Mouse (Mus musculus) kidney, embryonic 15.5 days (tissue): ENCODE measurements at regions not wholly inside any gene's neighbourhood (a gene's known extent, or its start where the extent isn't known, plus 50 kb on each side); places are given as distances from the start of the nearest gene placed in this dataset.

Source experiments
- ATAC-seq: fragments of 200-750 bp; cut with Nextera tagmentation; replicated peaks from 2 replicates; pipeline ENCODE4 v1.8.0; 2017; ENCODE audit warnings: moderate TSS enrichment; ENCODE audit not compliant: low FRiP score
- H3K27ac ChIP-seq: fragments of 300-500 bp; sonication (generic); 2 replicates; pipeline ENCODE4 v1.5.1; 2015; ENCODE audit warnings: mild to moderate bottlenecking, inconsistent platforms
- H3K27me3 ChIP-seq: fragments of 300-500 bp; sonication (generic); 2 replicates; pipeline ENCODE4 v1.6.1; 2015; ENCODE audit warnings: inconsistent platforms
- H3K36me3 ChIP-seq: fragments of 300-500 bp; sonication (generic); 2 replicates; pipeline ENCODE4 v1.6.1; 2015; ENCODE audit warnings: inconsistent platforms
- H3K4me1 ChIP-seq: fragments of 300-500 bp; sonication (generic); 2 replicates; pipeline ENCODE4 v1.6.1; 2015; ENCODE audit warnings: inconsistent platforms
- H3K4me2 ChIP-seq: fragments of 300-500 bp; sonication (generic); 2 replicates; pipeline ENCODE4 v1.6.1; 2015; ENCODE audit warnings: moderate library complexity, mild to moderate bottlenecking, inconsistent platforms
- H3K4me3 ChIP-seq: fragments of 300-500 bp; sonication (generic); replicated peaks from 2 replicates; pipeline ENCODE4 v1.5.1; 2015; ENCODE audit warnings: mild to moderate bottlenecking, inconsistent platforms
- H3K9ac ChIP-seq: fragments of 300-500 bp; sonication (generic); 2 replicates; pipeline ENCODE4 v1.6.1; 2015; ENCODE audit warnings: mild to moderate bottlenecking, inconsistent platforms
- H3K9me3 ChIP-seq: fragments of 300-500 bp; sonication (generic); replicated peaks from 2 replicates; pipeline ENCODE4 v1.6.1; 2016; ENCODE audit warnings: inconsistent platforms
- WGBS: fragments of 180-500 bp; shearing (Covaris S2); methylation state at CpG from one replicate; pipeline ENCODE4 v1.1.7; 2015; ENCODE audit warnings: mixed read lengths; 5-methylcytosine and 5-hydroxymethylcytosine counted together

- 87% methylated on average over 1 of the region's 1 CpGs for WGBS
- H3K9me3 ChIP-seq, result no peaks in the 10 kb centered on the region
- H3K9ac ChIP-seq, result no peak overlapping the region
- H3K4me3 ChIP-seq, result no peak overlapping the region
- H3K4me1 ChIP-seq, result no peaks in the 10 kb centered on the region
- H3K27ac ChIP-seq, result no peak overlapping the region
- H3K4me2 ChIP-seq, result no peak overlapping the region
- H3K36me3 ChIP-seq, result no peaks in the 10 kb centered on the region
- ATAC-seq, result no peak
- no peaks in the 10 kb centered on the region for H3K27me3 ChIP-seq
These were observed 301.8 kb upstream of the Rnf219 start for GRCm38 (mm10) chr14:104824224-104824623.

DNA sequence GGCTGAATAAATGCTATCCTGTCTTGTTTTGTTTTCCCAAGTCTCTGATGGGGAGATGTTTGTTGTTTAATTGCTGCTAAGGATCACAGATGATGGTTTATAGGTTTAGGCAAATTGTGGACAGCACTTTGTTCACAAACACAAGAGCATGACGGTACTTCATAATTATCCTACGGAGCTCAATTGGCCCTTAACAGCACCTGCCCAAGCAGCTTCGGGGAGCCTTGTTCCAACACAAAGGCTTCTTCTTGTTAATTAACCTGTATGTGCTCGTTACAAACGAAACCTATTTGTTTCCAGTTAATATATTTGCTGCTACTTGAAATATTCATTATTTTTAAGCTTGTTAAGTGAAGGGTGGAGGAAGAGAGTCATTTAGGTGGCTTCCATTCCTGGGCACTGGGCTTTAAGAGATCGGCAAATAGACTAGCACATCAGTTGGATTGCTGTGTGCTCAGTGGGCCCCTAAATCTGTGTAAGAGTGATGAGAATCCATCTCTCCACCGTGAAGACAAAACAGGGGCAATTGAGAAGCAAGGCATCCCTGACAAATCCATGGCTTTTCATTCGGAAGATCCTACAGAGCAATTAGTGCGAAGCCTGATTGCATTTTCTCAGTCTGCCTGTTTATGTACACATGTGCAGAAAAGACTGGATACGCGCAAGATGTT is 299.6 kb upstream of the Rnf219 start:
- no peak overlapping the region for H3K9ac ChIP-seq
- no peak overlapping the region for H3K4me2 ChIP-seq
- H3K4me3 ChIP-seq, result no peak overlapping the region
- H3K27me3 ChIP-seq, result no peaks in the 10 kb centered on the region
- ATAC-seq, result no peak
- no peak overlapping the region for H3K27ac ChIP-seq
- no peaks in the 10 kb centered on the region for H3K4me1 ChIP-seq
- H3K9me3 ChIP-seq, result no peaks in the 10 kb centered on the region
- 74% methylated on average over 11 of the region's 11 CpGs for WGBS
- H3K36me3 ChIP-seq, result no peaks in the 10 kb centered on the region

DNA sequence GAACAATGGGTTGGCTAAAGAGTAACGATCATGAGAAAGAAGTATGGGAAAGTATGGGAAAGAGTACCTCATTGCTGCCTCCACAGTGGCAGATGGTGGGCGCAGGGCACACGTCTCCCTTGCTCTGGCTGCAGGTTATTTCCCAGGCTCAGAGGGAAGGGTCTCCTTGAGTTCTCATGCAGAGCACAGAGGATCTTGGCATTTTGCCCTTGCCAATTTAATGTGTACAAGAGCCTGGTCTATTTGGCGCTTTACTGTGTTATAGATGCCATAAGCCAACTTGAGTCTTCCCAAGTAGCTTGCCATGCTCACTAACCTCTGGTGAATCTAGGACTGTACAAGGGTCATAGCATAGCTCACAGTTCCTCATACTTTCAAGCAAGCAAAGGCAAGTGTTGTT is 296.7 kb upstream of the Rnf219 start:
- WGBS, result 92% methylated on average over 4 of the region's 4 CpGs
- H3K27ac ChIP-seq, result no peak overlapping the region
- no peak overlapping the region for H3K4me2 ChIP-seq
- H3K4me1 ChIP-seq, result no peaks in the 10 kb centered on the region
- ATAC-seq, result no peak
- H3K4me3 ChIP-seq, result no peak overlapping the region
- H3K27me3 ChIP-seq, result peaks cover 3% of the 10 kb centered on the region; the same call in 1 of the 2 replicates
- H3K36me3 ChIP-seq, result no peaks in the 10 kb centered on the region
- no peak overlapping the region for H3K9ac ChIP-seq
- H3K9me3 ChIP-seq, result no peaks in the 10 kb centered on the region

- Histone ChIP-seq H3K4me1 (no peaks in the 10 kb centered on the region), H3K27me3 (peaks cover 3% of the 10 kb centered on the region; the same call in 1 of the 2 replicates), H3K9ac (no peak overlapping the region), H3K9me3 (no peaks in the 10 kb centered on the region), H3K36me3 (no peaks in the 10 kb centered on the region), H3K4me3 (no peak overlapping the region), H3K4me2 (no peak overlapping the region), H3K27ac (no peak overlapping the region)
- ATAC-seq, result no peak
- 27% methylated on average over 10 of the region's 10 CpGs for WGBS
These were observed 291.6 kb upstream of the Rnf219 start for GRCm38 (mm10) chr14:104813977-104814584.

GRCm38 (mm10) chr14:104812006-104812405 is 289.6 kb upstream of the Rnf219 start:
- Histone ChIP-seq H3K4me3 (no peak overlapping the region), H3K27me3 (peaks cover 3% of the 10 kb centered on the region; the same call in 1 of the 2 replicates), H3K36me3 (no peaks in the 10 kb centered on the region), H3K4me2 (no peak overlapping the region), H3K27ac (no peak overlapping the region), H3K9ac (no peak overlapping the region), H3K4me1 (no peaks in the 10 kb centered on the region), H3K9me3 (no peaks in the 10 kb centered on the region)
- 71% methylated on average over 4 of the region's 4 CpGs for WGBS
- ATAC-seq, result no peak

GRCm38 (mm10) chr14:104805332-104805731 is 282.9 kb upstream of the Rnf219 start:
- ATAC-seq, result no peak
- H3K9ac ChIP-seq, result no peak overlapping the region
- H3K27me3 ChIP-seq, result no peaks in the 10 kb centered on the region
- 92% methylated on average over 10 of the region's 10 CpGs for WGBS
- no peaks in the 10 kb centered on the region for H3K9me3 ChIP-seq
- H3K4me1 ChIP-seq, result no peaks in the 10 kb centered on the region
- no peak overlapping the region for H3K27ac ChIP-seq
- H3K4me3 ChIP-seq, result no peak overlapping the region
- no peak overlapping the region for H3K4me2 ChIP-seq
- no peaks in the 10 kb centered on the region for H3K36me3 ChIP-seq

GRCm38 (mm10) chr14:104796348-104796965 is 274.0 kb upstream of the Rnf219 start:
- no peak overlapping the region for H3K27ac ChIP-seq
- WGBS, result 41% methylated on average over 17 of the region's 17 CpGs
- no peaks in the 10 kb centered on the region for H3K9me3 ChIP-seq
- no peaks in the 10 kb centered on the region for H3K36me3 ChIP-seq
- H3K4me3 ChIP-seq, result no peak overlapping the region
- no peaks in the 10 kb centered on the region for H3K27me3 ChIP-seq
- ATAC-seq, result no peak
- no peak overlapping the region for H3K9ac ChIP-seq
- no peak overlapping the region for H3K4me2 ChIP-seq
- no peaks in the 10 kb centered on the region for H3K4me1 ChIP-seq

DNA sequence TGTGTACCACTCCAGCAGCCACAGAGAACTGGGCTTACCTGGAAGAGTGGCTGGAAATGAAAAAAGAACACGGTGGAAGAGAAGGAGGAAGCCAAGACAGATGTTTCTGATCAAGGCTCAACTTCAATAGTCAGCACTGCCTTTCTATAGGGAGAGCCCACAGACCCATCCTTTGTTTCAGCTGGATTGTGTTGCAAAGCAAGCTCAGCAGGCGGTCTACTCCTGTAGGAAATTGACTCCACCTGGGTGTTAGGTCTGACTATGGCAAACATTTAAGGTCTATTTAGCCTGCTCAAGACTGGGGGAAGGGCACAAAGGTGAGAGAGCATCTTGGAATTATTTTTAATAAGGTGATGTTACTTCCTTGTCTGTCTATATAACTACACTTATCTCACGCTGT is 266.9 kb upstream of the Rnf219 start:
- Histone ChIP-seq H3K36me3 (no peaks in the 10 kb centered on the region), H3K9ac (no peak overlapping the region), H3K4me3 (no peak overlapping the region), H3K27ac (no peak overlapping the region), H3K4me2 (no peak overlapping the region), H3K27me3 (no peaks in the 10 kb centered on the region), H3K4me1 (peaks cover 6% of the 10 kb centered on the region), H3K9me3 (no peaks in the 10 kb centered on the region)
- no peak for ATAC-seq
- 59% methylated on average over 3 of the region's 3 CpGs for WGBS

GRCm38 (mm10) chr14:104785066-104785465 is 262.6 kb upstream of the Rnf219 start:
- Histone ChIP-seq H3K4me3 (no peak overlapping the region), H3K27ac (no peak overlapping the region), H3K27me3 (no peaks in the 10 kb centered on the region), H3K9me3 (no peaks in the 10 kb centered on the region), H3K4me1 (peaks cover 6% of the 10 kb centered on the region), H3K4me2 (0 out of 2 replicates have a peak overlapping the region, but pooled peaks have one; percentile 8), H3K9ac (no peak overlapping the region), H3K36me3 (no peaks in the 10 kb centered on the region)
- ATAC-seq, result no peak
- WGBS, result 58% methylated on average over 12 of the region's 12 CpGs

DNA sequence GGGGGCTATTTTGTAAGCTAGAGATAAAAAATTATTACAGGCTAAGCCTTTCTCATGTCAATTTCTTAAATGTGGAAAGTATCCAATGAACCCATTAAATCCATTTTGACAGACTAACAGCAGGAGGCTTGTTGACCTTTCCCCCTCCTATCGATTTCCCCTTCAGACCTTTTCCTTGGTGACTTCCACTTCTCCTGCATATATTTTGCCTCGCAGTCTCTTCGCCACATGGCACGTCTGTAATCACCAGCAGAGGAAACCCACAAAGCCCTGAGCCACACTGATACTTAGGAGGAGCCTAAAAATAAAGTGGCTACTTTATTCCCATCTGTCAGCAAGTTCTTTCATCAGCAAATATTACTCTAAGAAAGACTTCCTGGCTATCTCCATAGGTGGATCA is 247.5 kb upstream of the Rnf219 start:
- Histone ChIP-seq H3K36me3 (no peaks in the 10 kb centered on the region), H3K4me1 (no peaks in the 10 kb centered on the region), H3K4me2 (no peak overlapping the region), H3K27ac (no peak overlapping the region), H3K9me3 (no peaks in the 10 kb centered on the region), H3K9ac (no peak overlapping the region), H3K27me3 (no peaks in the 10 kb centered on the region), H3K4me3 (no peak overlapping the region)
- 41% methylated on average over 4 of the region's 4 CpGs for WGBS
- ATAC-seq, result no peak

DNA sequence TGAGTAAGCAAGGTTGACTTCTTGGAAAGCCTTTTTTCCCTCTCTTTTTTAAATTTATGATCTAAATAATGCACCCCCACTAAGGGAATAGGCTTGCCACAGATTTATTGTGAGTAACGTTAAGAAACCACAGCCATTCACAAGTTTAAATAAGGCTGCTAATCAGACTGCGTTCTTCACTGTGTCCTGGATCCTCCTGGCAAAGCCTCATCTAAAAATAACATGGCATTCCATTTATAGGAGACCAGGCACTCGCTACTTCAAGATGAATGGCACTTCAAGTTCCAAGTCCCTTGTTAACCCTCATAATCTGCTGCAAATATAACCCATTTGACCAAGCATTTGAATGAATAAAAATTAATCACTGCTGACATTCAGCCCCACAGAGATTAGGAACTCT is 211.8 kb upstream of the Rnf219 start:
- H3K36me3 ChIP-seq, result no peaks in the 10 kb centered on the region
- 52% methylated on average over 3 of the region's 3 CpGs for WGBS
- H3K9ac ChIP-seq, result no peak overlapping the region
- H3K27me3 ChIP-seq, result no peaks in the 10 kb centered on the region
- no peak overlapping the region for H3K4me2 ChIP-seq
- H3K9me3 ChIP-seq, result no peaks in the 10 kb centered on the region
- no peak overlapping the region for H3K4me3 ChIP-seq
- no peak overlapping the region for H3K27ac ChIP-seq
- no peak for ATAC-seq
- no peaks in the 10 kb centered on the region for H3K4me1 ChIP-seq

GRCm38 (mm10) chr14:104732036-104732435 is 209.6 kb upstream of the Rnf219 start:
- no peaks in the 10 kb centered on the region for H3K9me3 ChIP-seq
- H3K4me3 ChIP-seq, result no peak overlapping the region
- ATAC-seq, result no peak
- H3K4me2 ChIP-seq, result no peak overlapping the region
- no peak overlapping the region for H3K27ac ChIP-seq
- H3K9ac ChIP-seq, result no peak overlapping the region
- H3K4me1 ChIP-seq, result no peaks in the 10 kb centered on the region
- WGBS, result 19% methylated on average over 1 of the region's 1 CpGs
- no peaks in the 10 kb centered on the region for H3K36me3 ChIP-seq
- H3K27me3 ChIP-seq, result no peaks in the 10 kb centered on the region
